Mouse (Mus musculus): ENCODE data around the gene Tpm1. TPM values are rescaled to one million over a fixed set of nuclear protein-coding genes. Genes with fewer than 3 reads are reported as not detected.
A peak's percentile ranks its signal among the peaks of the same experiment; 100 is the strongest.

Gene Tpm1
- total RNA-seq, 1 experiment from 2014 or later = 101 TPM

DNA sequence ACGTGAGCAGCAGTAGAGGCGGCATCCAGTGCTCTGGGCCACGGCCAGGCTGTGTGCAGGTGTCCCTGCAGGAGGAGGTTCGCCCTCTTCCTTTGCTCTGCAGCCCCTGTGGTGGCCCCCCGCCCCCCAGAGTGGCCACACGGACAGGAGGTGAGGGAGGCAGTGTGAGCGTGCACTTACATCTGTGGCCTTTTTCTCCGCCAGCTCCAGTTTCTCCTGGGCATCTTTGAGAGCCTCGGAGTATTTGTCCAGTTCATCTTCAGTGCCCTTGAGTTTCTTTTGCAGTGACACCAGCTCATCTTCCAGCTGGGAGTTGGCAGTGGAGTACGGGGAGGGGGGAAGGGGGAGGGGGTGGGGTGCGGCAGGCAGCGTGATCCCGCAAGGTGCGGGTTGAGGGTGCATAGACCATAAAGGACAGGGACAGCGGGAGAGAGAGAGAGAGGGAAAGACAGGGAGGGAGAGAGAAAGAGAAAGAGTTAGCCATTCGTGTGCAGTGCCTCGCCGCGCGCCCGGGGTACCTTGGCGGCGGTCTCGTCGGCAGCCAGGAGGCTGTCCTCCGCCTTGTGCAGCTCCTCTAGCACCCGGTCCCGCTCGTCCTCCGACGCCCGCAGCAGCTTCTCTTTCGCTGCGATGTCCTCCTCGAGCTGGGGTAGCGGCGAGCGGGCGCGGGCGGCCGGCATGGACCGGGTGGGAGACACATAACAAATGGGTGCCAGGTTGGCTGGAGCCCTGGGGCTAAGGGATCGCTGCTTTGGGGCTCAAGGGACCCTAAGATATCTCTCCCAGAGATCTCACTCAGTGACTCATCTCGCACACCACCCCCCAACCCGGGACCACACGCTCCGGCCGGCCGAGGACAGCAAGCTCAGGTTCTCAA, 1.4 kb downstream of the Tpm1 start:
- ATAC-seq (replicated peaks; ENCODE audit: low read depth, poor library complexity, severe bottlenecking) = no peak

DNA sequence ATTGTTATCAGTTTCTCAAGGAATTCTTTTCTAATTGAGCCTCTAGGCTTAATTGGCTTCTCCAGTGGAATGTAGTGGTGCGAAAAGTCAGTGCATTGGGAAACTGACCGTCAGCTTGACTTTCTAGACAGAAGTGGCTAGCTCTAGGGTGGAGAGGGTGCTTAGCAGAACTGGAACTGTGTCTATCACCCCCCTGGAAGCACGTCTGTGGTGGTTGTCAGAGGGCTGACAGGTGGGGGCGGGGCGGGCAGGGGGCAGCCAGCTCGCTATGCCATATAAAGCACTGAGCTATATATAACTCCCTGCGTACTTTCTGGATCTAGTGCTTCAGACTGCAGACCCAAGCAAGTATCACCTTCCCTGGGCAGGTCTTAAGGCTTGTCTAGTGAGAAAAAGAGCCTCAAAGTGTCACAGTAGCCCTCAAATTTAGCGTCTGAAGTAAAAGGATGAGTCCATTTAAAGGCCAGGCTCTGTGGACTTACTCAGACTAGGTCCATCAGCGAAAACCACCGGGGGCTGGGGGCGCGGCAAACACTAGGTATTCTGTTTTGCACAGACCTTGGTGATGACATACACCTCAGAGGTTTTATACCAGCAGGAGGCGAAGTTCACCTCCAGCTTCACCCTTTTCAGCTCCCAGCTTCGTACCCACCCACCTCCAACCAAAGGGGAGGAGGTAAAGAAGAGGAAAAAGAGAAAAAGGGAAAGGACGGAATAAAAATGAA, 2.2 kb downstream of the Tpm1 start:
- ATAC-seq (replicated peaks; ENCODE audit: low read depth, poor library complexity, severe bottlenecking) = no peak

DNA sequence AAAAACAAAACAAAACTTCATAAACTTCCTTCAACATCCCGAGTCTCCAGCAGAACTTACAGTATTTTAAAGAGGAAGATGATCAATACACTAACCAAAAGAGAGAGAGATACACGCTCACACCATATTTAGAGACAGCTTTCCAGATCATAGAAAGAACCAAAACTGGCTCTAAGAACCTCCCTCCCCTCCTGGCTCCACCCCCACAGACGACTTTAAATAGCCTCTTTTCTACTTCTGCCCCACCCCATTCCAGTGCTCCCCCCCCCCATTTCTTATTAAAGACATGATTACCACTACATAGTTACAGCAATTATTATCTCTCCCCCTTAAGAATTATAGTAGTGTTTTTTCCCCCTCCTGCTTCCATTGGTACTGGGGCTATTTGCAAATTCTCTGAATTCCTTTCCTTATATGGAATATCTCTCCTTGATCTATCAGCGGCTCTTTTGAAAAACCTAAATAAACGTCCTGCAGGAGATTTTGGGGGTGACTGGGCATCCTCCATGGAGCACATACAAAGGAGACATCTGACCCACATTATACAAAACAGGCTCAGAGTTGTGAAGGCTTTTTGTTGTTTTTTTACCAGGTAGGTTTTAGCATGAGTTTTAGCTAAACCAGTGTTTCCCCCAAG, 3.1 kb downstream of the Tpm1 start:
- ATAC-seq (replicated peaks; ENCODE audit: low read depth, poor library complexity, severe bottlenecking) = no peak

DNA sequence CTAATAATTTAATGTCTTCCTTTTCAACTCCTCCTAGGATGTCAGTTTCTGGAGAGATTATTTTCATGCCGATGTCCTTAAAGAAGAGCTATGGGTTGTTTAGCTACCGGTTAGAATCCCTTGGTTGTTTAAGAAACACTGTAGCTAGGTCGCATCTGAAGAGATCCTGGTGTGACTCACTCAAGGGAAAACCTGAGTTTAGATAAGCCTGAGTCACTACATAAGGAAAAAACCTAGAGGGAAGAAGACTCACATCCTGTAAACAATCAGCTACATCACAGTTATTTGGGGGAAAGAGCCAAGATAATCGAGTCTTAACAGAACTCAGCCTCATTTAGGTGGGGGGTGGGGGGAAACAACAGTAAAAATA, 3.9 kb downstream of the Tpm1 start:
- ATAC-seq (replicated peaks; ENCODE audit: low read depth, poor library complexity, severe bottlenecking) = no peak

DNA sequence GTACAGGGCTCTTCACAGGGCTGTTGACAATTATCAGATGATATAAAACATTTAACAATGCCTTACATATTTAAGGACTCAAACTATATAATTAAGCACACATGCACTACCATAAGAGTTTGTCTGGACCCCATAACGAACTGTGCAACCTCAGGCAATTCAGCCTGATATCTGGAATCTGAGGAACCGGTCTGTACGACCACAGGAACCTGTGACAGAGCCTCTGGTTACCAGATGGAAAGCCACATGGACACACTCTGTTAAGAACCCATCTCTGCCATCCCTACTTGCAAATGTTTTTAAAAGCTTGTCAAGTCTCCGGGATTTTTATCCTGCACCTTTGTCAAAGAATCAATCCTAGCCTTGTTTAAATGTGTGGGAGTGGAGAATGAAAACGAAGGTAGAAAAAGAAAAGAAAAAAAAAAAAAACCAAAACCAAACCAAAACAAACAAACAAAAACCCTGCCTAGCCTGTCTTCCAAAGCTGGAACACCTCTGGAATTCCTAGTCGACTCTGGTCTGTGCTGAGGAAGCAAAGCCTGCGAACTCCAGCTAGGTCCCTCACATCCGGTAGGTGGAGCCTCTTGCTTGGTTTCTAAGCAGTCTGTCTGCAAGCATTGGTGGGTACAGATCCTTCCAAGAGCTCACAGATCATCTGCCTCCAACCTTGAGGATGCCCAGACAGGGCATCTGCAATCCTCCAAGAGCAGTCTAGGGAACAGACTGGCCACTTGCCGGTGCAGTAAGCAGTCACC, 4.5 kb downstream of the Tpm1 start:
- peak; percentile 30 for ATAC-seq (replicated peaks; ENCODE audit: low read depth, poor library complexity, severe bottlenecking)

DNA sequence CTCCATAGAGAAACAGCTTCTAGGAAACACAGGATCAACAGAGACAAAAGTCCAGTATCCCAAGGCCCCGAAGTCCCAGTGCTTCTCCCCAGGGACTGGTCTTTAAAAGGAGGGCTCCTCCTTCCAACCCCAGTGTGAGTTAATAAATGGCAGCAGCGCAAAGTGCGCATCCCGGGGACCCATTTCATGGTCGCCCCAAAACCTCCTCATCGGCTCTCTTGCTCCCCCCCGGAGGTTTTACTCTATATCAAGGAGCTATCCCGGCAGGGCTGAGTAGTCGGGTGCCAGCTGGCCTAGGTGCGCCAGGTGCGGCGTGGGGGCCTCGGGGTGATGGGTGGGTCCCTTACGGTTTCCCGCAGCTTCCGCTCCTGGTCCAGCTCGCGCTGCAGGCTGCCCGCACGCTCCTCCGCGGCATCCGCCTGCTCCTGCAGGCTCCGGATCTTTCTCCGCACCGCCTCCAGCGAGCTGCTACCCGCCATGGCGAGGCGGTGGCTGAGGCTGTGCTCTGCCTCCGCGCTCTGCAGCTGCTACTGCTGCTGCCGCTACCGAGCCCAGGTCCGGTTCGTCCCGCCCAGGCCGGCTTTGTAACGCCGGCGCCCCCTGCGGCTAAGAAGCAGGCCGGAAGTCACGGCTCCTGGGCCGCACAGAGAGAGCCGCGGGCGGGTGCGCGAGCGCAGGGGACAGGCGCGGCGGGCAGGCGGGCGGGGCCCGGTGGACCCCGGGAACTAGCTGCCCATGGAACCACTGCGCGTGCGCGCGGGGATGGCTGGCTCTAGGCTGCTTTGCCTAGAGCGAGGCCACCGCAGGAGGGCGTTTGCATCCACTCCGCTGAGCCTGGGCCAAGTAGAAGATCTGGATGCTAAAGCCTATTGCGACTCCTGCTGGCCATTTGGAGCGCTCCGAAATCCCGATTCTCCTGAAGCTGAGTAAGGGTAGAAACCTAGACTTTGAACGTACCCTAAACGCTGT, 5.7 kb downstream of the Tpm1 start:
- ATAC-seq (replicated peaks; ENCODE audit: low read depth, poor library complexity, severe bottlenecking) = peak; percentile 83

DNA sequence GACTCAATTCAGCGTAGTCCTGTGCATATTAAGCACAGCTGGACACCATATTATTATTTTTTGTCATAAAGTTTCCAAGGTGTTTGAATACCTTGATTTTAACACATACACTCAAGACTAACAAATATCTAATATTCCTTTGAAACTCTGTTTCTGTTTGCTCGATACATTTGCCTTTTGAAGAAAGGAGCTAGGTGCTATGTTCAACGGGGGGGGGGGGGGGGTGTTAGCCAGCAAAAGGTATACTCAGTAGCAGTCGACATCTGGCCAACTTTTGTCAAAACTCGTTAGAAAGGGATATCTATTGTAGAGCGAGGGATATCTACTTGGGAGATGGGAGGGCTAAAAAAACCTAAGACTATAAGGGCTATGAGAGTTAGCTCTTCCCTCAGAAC, 6.4 kb downstream of the Tpm1 start:
- ATAC-seq (replicated peaks; ENCODE audit: low read depth, poor library complexity, severe bottlenecking) = no peak

DNA sequence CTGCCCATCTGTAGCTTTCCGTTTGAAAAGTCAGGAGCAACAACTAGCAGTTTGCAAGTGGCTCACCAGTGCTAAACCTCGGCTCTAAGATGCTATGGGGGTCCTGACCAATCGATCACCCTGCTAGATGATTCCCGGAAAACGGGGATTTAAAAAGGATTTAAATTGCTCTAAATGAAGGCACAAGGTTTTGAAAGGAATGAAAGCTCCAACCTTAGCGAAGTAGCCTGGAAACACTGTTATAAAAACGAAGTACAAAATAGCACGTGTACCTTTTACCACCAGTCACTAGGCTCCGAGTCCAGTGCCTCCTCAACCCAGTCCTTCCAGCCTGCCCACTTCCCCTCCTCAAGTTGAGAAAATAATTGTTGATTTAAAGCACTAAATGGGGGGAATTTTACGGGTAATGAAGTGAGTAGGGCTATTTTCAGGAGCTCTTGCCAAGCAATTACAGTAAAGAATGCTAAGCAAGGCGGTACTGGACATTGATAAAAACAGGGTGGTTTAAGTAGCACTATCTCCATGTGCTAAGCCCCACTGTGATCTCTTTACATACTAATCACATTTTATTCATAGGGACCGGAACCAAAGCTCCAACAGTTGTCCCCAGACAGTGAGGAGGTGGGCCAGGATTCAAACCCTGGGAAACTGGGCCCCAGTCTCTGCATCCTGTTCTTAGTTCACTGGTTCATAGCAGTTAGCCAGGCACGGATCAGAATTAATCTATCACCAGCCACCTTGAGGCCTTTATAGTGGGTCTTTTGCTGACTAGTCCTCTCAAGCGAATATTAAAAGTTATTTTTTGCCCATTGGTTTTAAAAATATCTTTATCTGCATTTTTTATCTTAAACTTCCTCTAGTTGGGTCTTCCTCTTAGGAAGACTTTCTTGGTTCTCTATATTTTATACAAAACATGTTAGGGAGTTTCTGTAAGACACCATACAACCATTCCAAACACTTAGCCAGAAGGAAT, 7.1 kb downstream of the Tpm1 start:
- no peak for ATAC-seq (replicated peaks; ENCODE audit: low read depth, poor library complexity, severe bottlenecking)

DNA sequence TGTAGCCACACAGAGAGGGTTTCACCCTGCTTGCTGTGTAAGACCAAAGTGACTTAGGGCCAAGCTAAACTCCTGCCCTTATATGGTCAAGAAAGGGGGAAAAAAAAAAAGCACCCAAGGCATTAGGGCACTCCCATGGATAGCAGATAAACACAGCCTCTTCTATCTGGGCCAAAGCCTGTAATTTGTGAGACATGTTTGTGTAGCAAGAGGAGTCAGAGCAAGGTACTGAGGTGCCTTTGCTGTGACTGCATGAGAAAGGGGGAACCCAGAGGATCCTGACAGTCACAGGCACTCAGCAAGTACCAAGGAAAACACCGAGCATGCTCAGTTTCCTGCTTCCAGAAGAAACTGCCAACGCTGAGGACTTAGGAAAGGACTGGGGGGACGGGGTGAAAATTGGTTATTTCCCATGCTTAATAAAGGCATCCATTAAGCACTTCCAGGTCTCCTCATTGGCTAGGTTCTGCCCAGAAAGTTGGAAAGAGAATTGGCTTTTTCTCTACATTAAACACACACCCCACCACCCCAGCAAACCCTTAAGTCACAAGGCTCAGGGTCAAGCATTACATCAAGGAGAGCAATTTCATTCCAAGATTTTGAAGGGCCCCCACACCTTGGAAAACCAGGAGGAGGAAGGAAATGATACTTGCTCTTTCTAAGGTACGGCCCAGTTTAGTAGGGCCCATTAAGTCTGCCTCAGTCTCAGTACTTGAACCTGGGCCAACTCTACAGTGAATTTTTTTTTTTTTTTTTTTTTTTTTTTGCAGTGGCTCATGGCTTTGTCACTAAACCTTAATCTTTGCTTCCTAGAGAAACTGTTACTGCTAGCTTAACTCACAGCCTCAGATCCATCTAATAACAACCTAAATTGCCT, 8.0 kb downstream of the Tpm1 start:
- no peak for ATAC-seq (replicated peaks; ENCODE audit: low read depth, poor library complexity, severe bottlenecking)

DNA sequence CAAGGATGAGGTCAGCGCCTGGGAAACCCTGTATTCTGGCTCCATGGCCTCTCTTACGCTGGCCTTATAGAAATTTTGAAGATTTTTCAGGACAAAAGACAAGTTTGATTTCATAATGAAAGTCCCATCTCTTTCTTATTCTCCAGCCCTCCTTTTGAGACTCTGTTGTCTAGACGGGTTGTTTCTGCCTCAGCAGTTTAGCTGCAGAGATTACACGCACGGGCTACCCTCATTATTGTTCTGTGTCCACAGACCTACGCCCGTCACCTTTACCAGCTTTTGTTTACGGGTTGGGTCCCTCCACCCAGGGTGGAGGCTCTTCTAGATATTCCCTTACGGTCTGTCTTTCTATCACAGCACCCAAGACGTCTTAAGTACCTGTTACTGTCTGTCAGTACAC, 9.3 kb downstream of the Tpm1 start:
- ATAC-seq (replicated peaks; ENCODE audit: low read depth, poor library complexity, severe bottlenecking) = no peak

DNA sequence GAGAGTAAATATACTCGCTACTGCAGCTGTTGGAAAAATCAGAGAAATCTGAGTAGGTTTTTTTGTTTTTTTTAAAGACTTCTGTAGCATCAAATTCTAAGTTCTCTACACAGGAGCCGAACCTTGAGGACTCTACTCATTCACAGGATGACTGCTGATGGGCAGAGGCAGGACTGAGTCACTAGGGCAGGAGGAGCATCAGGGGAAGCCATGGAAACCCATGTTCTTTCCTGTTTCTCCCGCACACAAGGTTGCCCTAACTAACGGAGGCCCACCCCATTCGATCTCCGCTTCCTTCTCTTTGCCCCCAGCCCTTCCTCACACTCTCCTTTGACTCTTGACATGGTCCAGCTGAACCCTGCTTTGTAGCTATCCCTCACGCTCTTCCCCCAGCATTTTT, 10.5 kb downstream of the Tpm1 start:
- ATAC-seq (replicated peaks; ENCODE audit: low read depth, poor library complexity, severe bottlenecking) = no peak

DNA sequence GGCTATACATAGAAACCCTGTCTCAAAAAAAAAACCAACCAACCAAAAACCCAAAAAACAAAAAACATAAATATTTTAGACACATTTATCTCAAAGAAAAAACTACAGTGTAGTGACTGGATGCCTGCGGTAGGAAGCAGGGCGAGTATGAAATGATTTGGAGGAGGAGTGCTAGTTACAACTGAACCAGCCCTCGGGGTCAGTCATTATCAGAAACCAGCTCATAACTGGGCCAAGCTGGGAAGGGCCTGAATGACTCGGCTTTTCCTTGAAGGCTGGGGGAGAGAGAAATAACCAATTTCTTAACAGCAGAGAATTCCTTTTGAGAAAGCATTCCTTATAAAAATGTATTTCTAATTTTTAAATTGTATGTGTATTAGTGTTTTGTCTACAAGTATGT, 11.5 kb downstream of the Tpm1 start:
- no peak for ATAC-seq (replicated peaks; ENCODE audit: low read depth, poor library complexity, severe bottlenecking)

DNA sequence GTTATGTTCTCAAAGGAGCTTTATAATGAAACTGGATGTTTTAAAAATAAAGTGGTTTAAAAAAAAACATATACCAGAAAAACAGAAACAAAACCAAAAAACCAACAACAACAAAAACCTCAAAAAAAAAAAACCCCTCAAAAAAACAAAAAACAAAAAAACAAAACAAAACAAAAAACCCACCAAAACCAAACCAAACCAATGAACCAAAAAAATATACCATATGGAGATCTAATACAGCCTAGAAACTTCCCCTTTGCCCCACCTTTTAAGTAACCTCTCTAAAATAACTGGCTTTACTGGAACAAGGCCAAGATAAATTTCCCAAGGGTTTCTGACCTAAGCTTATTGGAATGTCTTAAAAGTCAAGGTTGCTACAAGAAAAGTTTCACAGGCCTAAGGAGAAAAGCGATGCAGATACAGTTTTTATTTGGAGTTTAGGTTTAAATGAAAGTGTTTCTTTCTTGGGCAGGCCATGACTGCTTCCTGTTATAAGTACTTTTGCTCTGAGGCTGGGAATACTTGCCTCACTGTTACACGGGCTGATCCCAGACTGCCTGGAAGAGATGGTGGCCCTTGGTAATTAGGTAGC, 12.6 kb downstream of the Tpm1 start:
- ATAC-seq (replicated peaks; ENCODE audit: low read depth, poor library complexity, severe bottlenecking) = no peak

DNA sequence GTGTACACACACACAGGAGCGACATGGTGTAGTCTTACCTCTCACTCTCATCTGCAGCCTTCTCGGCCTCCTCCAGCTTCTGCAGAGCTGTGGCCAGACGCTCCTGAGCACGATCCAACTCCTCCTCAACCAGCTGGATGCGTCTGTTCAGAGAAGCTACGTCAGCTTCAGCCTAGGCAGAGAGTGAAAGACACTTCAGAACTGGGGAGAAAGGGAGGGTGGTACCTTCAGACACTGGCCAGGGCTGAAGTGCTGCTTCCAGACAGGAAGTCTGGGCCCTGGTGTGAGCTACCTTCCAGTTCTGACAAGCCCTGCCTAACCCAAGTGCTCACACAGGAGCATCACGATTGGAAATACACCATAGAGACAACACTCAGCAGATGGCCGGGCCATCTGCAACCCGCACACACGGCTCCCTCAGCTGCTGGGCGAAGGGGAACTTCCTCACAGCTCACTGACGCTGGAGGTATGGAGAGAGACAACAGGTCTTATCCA, 13.2 kb downstream of the Tpm1 start:
- peak; percentile 52 for ATAC-seq (replicated peaks; ENCODE audit: low read depth, poor library complexity, severe bottlenecking)

DNA sequence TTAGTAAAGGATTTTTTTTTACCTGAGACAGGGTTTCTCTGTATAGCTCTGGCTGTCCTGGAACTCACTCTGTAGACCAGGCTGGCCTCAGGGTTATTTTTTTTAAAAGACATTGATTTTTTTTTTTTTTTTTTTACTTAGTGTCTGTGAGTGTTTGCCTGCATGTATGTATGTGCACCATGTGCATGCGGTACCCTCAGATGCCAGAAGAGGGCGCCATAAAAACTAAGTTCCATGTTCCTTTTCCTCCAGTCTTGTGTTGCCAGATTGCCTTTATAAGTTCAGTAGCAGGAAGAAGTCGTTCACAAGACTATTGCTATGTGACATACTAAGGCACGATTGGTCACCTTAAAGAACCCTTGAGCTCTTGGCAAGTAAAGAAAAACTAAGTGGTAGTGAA, 14.5 kb downstream of the Tpm1 start:
- ATAC-seq (replicated peaks; ENCODE audit: low read depth, poor library complexity, severe bottlenecking) = no peak

DNA sequence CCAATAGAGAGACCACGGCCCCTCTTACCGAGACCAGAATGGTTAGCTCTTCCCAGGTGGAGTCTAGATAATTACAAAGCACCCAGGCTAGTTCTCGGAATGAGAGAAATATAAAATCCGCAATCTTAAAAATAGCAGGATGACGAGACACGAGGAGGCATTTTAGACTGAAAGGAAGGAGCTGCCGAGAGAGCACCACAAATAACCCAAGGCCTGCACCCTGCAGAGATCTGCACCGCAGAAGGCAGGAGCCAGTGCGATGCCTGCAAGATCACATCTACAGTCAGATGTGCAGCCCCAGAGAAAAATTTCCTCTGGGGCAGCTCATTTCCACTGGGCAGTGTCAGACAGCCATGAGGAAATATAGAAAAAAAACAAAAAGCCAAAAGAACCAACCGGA, 16.2 kb downstream of the Tpm1 start:
- no peak for ATAC-seq (replicated peaks; ENCODE audit: low read depth, poor library complexity, severe bottlenecking)

DNA sequence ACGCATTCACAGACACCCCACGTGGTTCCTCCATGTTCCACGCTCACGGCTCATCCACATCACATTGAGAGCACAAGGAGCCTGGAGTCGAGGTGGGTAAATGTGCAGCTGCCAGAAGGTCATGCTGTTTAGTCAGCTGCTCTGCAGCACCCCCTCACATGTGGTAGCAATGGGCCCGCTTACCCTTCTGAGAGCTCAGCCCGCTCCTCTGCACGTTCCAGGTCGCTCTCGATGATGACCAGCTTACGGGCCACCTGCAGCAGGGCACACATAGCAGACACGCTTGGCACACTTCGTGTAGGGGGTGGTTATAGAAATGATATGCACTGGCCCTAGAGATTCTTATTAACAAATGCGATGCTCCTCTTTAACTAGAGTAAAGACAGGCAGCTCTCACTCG, 16.6 kb downstream of the Tpm1 start:
- no peak for ATAC-seq (replicated peaks; ENCODE audit: low read depth, poor library complexity, severe bottlenecking)
